Mouse (Mus musculus) lung, adult 18-20 months (tissue): Measurements from ENCODE around the gene Sp2.

ENCODE experiments used
- DNase-seq, 2 experiments: peaks; one replicate each; pipeline ENCODE4 v3.0.0; 2022; ENCODE audit warnings: mixed read lengths in 2 of 2

Sp2 gene

DNA sequence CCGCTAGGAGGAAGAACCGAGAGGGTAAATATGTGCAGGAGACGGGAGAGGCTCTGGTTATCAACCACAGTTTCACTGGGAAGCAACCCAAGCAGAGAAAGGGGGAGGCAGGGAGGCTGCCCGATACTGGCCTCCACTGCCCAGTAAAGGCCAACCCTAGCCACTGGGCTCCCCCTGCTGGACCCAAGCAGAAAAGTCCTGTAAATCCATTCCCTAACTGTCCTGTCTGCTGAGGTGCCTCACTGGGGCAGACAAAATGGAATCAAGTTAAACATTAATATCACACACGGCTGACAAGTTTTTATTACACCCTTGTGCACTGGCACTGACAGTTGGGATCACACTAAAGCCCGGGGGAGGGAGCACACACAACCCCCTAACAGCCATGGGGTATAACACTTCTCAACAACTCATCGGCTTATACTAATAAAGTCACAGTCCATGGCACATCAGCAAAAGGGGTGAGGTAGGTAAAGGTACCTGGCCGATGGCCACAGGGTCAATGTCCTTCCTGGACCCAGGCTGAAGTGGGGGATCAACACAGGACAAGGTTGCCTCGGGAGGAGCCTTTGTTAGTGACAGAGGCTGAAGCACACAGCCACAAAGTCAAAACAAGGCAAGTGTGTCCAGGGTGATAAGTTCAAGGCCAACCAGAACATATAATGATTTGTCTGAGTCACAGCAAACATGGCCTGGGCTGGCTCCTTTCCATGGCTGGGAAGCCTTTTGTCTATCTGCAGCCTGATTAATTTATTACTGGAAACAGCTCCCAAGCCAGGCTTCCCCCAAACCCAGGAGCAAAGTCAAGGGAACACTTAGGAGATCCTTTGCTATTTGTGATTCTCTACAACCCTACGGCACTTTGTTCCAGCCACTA, 45.0 kb downstream of the Sp2 start:
- peak; percentile 82 to 89 for DNase-seq

- DNase-seq, result peak; percentile 69 to 79
Observed at GRCm38 (mm10) chr11:96935872-96936650, 46.7 kb downstream of the Sp2 start.

- DNase-seq, result peak; percentile 93 to 95
Observed at GRCm38 (mm10) chr11:96934921-96935356, 47.8 kb downstream of the Sp2 start.

DNA sequence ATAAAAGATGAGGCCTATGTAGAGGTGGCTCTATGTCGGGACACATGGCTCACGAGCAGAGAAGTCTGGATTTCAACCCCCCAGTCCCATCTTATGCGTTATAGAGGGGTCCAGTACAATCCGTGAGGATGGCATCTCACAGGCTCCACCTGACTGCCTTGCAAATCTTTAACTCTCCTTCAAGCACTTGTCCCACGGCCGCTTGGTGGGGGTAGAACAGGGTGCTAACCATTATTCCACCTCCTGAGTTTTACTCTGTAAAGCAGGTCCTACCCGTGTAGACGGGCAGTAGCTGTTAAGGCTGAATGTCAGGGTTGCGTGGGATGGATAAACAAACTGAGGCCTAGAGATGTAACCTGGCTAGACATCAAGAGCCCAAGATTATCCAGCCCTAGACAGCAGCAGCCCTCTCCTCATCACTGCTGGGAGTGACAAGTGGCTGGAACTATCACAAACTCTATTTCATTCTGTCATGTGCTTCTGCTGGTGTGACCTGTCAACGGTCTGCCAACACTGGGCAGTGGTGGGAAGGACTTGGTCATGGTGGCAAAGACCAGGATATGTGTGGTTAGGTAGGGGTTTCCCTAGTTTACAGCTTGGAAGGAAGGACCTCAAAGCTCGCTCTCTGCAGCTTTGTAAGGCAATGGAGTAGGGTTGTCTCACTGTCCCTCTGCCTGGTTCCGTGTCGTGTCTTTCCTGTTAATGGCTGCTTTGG, 49.0 kb downstream of the Sp2 start:
- no peak for DNase-seq

DNA sequence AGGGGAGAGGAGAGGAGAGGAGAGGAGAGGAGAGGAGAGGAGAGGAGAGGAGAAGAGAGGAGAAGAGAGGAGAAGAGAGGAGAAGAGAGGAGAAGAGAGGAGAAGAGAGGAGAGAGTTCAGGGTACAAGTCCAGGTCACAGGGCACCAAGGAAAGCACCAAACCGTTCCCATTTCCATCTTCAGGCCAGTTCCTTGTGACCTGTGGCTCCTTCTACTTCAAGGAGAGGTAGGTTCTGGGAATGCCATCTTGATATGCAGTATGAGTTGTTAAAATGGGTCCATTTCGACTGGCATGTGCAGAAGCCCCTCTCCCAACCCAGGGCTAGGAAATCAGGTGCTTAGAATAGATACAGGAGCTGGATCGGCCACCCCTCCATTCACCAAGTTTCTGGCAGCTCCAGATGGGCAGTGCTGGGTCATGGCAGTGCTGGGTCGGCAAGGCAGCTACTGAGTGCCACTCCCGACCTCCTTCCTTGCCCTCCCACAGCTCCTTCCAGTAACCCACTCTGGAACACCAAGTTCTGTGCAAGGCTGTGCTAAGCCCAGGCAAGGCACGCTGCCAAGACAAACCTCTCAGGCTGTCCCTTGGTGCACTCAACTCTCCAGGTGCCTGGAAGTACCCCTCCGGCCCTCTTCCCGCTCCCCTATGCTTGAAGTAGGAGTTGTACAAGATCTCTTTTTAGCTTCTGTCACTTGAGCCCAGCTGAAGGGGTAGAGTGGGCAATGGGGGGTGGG, 51.3 kb downstream of the Sp2 start:
- DNase-seq, result peak; percentile 94 to 96

DNA sequence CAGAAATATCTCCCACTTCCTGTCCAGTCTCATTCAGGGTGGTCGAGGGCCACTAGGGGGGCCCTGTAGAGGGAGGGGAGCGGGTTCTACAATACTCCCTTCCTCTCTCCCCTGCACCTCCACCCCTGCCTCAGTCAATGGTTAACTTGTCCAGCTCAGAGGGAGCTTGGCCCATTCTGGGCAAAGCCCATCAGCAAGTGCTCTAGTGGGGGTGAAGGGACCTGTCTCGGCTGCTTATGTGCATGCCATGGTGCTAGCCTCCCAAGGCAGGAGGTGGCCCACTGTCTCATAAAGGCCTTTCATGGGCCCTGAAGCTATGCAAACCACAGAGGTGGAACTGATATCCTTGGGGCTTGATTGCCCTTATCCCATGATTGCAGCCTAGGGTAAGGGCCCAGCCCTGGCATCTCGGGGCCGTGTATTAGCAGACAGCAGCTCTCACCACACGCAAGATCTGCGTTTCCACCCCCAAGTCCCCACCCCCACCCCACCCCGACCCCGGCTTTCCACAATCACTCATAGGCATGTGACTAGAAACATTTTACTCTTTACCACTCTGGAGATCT, 52.9 kb downstream of the Sp2 start:
- DNase-seq, result no peak

GRCm38 (mm10) chr11:96929096-96929765, 53.5 kb downstream of the Sp2 start:
- DNase-seq, result peak; percentile 82 to 89

GRCm38 (mm10) chr11:96928691-96929090, 54.1 kb downstream of the Sp2 start:
- DNase-seq, result peak; percentile 63 to 77

- DNase-seq, result peak in 1 of 2 experiments; percentile 67
Observed at GRCm38 (mm10) chr11:96928088-96928487, 54.7 kb downstream of the Sp2 start, which contains the start of gene Prr15l. Gene Prr15l (plus strand): TSS chr11:96928104.

- no peak for DNase-seq
Observed at GRCm38 (mm10) chr11:96926587-96926986, 56.2 kb downstream of the Sp2 start.

DNA sequence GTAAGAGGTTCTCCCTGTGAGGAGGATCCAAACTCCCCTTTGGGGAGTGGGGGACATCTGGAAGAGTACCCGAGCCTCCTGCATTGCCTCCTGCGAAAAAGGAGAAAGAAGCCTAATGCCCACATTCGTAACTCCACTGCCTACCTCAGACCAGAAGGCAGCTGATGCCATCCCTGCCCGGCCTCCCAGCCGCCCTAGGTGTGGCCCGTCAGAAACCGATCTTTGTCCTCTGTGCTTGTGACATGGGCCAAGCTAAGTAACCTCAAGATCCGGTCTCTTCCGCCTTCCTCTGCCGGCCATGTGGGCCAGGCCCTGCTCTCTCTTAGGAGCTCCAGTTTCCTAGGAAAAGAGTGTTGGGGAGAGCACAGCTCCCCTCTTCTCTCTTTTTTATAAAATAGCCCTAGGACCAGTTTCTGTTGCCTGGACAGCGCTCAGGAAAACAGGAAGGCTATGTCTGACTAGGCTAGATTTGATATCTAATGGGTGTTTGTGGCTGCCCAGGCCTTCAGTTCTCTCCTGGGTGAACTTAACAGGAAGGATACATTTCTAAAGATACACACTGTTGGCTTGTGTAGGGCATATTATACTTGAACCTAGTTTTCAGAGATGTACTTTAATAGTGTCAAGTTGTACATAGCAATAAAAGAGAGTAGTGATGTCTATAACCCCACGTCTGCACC, 57.1 kb downstream of the Sp2 start:
- DNase-seq, result no peak

- DNase-seq, result no peak
Observed at GRCm38 (mm10) chr11:96924861-96925260, 57.9 kb downstream of the Sp2 start.

DNA sequence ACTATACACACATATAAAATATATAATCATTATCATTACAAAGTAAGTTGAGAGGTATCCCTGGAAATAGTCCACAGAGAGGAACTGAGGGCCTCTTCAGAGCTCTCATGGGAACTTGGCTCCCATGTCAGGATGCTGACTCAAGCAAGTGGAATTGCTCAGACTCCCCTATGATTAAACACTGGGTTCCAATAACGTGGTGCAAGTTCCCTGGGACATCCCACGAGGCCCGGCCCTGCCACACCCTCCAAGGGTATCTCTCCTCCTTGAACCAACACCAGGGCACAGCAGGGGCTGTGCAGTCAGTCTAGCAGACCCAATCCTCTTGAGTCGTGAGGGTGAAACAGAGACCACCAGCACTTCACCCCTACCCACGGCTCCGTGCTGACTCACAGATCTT, 63.8 kb downstream of the Sp2 start:
- peak; percentile 56 to 67 for DNase-seq

- DNase-seq, result no peak
Observed at GRCm38 (mm10) chr11:96917415-96917814, 65.3 kb downstream of the Sp2 start.

- DNase-seq, result no peak
Observed at GRCm38 (mm10) chr11:96916885-96917396, 65.8 kb downstream of the Sp2 start.

DNA sequence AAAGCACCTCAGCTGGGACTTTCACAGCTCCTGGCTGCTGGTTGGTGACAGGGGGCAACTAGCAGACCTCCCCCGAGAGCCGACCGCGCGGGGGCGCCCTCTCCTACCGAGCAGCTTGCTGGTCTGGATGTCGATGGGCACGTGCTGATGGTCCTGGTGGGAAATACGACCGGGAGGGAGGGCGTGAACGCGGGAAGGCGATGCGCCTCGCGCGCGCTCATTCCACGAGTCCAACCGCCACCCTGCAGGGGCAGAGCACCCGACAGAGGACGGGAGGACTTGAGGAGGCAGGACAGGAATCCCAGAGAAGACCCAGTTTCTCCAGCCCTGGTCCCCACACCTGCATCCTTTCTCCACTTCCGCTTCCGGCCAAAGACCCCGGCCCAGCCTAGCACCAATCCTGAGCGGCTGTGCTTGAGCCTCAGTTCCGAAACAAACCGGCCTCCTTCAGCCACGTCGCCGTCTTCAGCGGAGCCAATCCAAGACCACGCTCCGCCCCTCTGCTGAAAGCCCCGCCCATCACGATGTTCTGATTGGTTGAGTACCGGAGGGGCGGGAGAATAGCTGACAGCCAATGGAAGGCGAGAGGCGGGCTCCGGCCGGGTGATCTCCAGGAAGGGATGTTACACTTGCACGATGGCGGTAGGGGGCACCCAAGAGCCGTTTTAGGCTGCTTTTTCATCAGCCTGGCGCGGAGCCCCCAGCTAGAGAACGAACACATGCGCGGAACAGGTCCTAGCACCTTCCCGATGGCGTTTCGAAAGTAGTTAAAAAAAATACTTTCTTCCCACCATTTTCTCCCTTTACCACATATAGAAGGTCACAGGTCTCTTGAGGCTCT, 66.5 kb downstream of the Sp2 start, which contains the start of gene Cdk5rap3:
Cdk5rap3 (minus strand) TSS at position 453 of the 841 bp plus-strand sequence.
- peak; percentile 99 for DNase-seq

GRCm38 (mm10) chr11:96912682-96913081, 70.1 kb downstream of the Sp2 start:
- no peak for DNase-seq

- peak; percentile 73 to 76 for DNase-seq
Observed at GRCm38 (mm10) chr11:96910003-96910402, 72.8 kb downstream of the Sp2 start.

DNA sequence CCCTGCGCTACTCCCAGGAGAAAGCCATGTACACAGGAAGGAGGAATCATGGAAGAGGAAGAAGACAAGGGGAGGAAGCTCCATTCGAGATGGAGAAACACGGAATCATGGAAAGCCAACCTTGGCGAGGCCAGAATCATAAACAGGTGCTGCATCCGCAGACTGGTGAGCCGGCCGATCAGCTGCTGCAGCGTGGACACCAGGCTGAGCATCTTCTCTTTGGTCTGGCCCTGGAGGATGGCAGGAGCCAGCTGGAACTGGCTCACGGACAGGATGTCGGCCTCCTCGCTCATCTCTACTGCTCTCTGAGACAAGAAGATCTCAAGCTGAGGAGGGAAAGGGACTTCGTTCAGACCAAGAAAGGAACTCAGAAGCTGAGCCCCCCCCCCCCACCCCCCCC, 74.2 kb downstream of the Sp2 start:
- DNase-seq, result no peak
